Mouse (Mus musculus): ENCODE data around the gene Cit.

GRCm38 (mm10) chr5:115953173-115953572 lies 108.1 kb downstream of the Cit start:
- TF ChIP-seq BHLHE40 (IDR thresholded peaks at IDR 0.05; ENCODE audit: borderline replicate concordance, low read depth, low read length) (no peak), CTCF (IDR thresholded peaks at IDR 0.05 in 2 of 3, conservative IDR thresholded peaks at IDR 0.05 in 1 of 3; ENCODE audit: control insufficient read depth in 1 of 3, insufficient read depth in 1 of 3, low read depth in 2 of 3, low read length in 3 of 3, poor library complexity in 1 of 3, severe bottlenecking in 1 of 3) (peak; percentile 45 to 63 (median 53)), EP300 (IDR thresholded peaks at IDR 0.05; ENCODE audit: low read depth in 1 of 2, low read length in 2 of 2) (no peak)

Data from MEL (cell line).